Mouse (Mus musculus) urinary bladder, postnatal 14 days (tissue): ENCODE results near the gene Arsb.

Experiments used
- DNase-seq: peaks from one replicate; pipeline ENCODE4 v3.0.0; 2021; ENCODE audit warnings: low spot score

The Arsb gene

GRCm38 (mm10) chr13:93922566-93922910, 151.1 kb downstream of the Arsb start:
- no peak for DNase-seq

- no peak for DNase-seq
These were observed 153.5 kb downstream of the Arsb start for GRCm38 (mm10) chr13:93924735-93925432.

DNA sequence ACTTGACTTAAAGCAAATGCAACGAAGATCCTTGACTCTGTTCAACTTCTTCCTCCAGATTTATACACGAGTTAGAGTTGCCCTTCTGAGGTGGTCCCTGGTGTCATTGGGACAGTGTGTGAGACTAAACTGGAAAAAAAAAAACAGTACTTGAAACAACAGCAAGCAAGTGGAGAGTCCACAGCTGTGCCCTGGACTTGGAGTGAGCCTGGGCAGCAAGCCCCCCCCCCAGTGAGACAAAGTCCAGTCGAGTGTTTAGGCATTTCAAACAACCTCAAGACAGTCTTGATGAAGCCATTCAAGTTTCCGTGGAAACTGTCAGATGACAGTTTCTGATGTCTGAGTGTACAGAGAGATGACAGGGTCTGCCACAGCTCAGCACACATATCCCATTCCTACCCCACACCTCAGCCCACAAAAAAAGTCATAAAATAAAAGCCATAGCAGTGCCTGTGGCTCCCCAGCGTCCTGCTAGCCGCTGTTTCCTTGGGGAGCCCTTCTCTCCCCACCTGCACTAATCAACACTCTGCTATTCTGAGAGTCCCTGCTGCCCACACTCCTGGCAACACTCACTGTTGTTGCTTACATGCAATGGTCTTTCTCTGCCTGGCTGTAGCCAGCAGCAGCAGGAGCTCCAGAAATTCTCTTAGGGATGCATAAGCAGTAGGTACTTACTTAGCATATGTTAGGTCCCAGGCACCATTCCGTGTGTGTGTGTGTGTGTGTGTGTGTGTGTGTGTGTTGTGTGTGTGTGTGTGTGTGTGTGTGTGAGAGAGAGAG, 159.3 kb downstream of the Arsb start:
- no peak for DNase-seq

DNA sequence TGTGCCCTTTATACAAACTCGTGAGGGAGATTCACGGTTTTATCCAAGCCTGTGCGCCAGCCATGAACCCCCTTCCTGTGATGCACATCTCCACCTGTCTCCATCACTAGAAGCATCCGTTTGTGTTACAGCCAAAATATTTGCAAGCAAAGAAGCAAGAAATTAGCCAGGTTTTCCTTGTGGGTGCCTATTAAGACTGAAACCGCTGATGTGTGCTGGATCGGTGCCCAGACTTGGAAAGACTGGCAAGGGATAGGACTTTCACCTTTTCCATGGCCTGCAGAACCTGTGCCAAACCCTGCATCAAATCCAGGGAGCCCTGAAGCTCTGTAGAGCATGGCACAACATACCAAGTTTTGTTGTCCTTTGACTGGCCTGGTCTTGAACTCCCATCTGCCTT, 165.0 kb downstream of the Arsb start:
- peak; percentile 18 for DNase-seq

GRCm38 (mm10) chr13:93938118-93938517, 166.7 kb downstream of the Arsb start:
- no peak for DNase-seq

- peak; percentile 71 for DNase-seq
These were observed 168.1 kb downstream of the Arsb start for GRCm38 (mm10) chr13:93939363-93940127.

GRCm38 (mm10) chr13:93940742-93941531, 169.5 kb downstream of the Arsb start:
- DNase-seq, result peak; percentile 42

- peak; percentile 12 for DNase-seq
These were observed 179.6 kb downstream of the Arsb start for GRCm38 (mm10) chr13:93950996-93951395.

DNA sequence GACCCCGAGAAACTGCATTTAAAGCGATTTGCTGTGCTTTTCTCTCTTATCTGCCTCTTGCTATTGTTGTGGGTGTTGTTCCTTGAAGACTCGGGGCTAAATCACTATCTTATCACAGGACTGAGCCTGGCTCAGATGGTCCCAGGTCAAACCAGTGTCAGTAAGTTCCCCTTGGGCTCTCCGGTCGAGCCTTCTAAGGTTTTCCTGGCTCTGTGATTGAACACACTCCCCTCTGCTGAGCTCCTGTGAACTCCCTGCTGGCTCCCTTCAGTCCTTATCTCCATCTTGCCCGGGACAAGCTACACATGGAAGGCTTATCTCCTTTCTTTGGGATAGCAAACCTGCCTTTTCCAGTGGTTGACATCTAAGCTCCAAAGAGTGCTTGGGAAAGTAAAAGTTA, 180.1 kb downstream of the Arsb start:
- DNase-seq, result no peak

- DNase-seq, result no peak
These were observed 181.0 kb downstream of the Arsb start for GRCm38 (mm10) chr13:93952466-93952865.

GRCm38 (mm10) chr13:93957907-93958306, 186.5 kb downstream of the Arsb start:
- DNase-seq, result no peak

- DNase-seq, result no peak
These were observed 194.8 kb downstream of the Arsb start for GRCm38 (mm10) chr13:93966271-93966670.

DNA sequence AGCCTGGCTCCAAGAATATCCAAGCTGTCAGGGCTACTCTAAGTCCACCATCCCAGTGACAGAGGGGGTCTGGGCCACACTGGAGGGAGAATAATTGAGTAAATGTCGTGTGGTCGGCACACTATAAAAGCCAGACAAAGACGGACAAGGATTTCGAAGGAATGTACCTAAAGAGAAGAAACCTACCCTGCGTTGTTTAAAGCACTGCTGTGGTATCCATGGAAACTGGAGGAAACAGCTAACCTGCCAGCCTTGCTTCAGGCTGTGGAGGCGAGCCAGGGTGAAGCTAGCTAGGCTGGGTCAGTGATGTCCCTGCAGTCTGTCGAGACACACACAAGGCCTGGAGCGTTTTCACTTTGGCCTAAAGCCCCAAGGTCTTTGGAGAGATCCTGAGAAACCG, 195.7 kb downstream of the Arsb start:
- peak; percentile 20 for DNase-seq

- no peak for DNase-seq
These were observed 198.7 kb downstream of the Arsb start for GRCm38 (mm10) chr13:93970115-93970514.

- DNase-seq, result no peak
These were observed 201.0 kb downstream of the Arsb start for GRCm38 (mm10) chr13:93972423-93972822.

GRCm38 (mm10) chr13:93975668-93976067, 204.2 kb downstream of the Arsb start:
- peak; percentile 15 for DNase-seq

DNA sequence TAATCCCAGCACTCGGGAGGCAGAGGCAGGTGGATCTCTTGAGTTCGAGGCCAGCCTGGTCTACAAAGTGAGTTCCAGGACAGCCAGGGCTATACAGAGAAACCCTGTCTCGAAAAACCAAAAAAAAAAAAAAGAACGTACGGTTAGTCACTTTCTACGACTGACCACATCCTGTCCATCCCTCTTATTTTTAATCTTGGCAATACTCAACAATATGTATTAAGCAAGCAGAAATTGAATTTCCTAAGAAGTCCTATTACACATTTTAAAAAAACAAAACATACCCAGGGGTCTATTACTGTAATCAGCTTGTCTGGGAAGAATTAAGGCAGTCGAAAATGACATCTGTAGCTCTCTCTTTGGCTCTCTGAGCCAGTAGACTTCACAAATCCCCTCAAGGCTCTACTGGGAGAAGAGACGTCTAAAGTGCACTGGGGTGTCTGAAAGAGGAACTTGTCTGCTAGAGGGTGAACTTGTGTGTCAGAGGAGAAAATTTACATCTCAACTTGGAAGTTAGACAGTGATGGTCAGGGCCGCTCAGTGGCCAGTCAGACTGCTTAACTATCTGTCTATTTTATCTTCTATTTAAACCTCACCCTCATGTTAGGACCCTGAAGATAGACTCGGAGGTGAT, 205.6 kb downstream of the Arsb start:
- no peak for DNase-seq

DNA sequence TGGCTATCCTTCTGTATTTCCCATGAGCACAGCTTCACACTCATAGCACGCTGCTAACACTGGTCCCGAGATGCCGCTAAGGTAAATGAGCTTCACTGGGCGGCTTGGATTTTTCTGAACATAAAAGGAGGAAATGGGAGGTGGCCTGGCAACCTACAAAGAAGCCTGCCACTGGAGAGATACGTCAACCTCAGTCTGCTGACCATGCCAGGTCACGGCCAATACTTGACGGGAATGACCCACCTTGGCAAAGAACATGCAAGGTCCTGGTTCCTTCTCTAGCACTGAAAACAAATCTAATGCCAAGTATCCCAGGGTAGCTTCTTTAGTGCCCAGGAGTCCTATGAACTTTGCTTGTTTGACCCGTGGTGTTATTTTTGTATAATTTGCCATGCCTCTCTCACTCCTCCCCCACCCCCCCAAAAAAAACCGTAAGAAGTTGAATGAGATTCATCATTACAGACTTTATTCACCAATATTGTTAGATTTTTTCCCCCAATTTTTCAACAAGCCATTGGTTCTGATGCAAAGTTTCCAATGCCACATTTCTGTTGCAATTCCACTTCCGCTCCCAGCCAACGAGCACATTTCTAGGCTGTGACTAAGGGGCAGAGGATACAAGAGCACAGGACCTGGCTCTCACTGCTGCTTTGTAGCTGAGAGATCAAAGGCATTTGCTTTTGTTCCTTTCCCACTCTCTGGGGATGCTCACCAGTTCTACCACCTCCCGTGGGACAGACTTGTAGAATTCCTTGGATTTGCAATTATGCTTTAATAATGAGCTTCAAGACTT, 207.5 kb downstream of the Arsb start:
- no peak for DNase-seq

DNA sequence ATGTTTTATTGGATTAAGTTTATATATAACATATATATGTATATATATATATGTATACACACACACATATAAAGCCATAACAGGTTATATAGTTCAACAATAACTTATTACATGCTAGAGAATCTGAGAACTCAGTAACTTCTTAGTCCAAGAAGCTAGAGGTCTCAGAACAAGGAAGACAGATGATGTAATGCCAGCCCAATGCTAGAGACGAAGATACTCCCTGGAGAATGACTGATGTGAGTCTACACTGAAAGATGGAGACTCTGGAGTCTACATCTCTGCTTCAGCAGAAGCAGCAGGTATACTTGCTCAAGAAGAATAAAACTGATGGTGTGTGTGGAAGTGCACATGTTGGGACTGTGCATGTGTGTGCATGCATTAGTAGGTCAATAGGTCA, 208.3 kb downstream of the Arsb start:
- no peak for DNase-seq

GRCm38 (mm10) chr13:93984521-93984920, 213.1 kb downstream of the Arsb start:
- no peak for DNase-seq

- DNase-seq, result peak; percentile 32
These were observed 213.8 kb downstream of the Arsb start for GRCm38 (mm10) chr13:93985181-93985580.
